Mouse (Mus musculus) mature B cell (primary cell): ENCODE data around the gene Farp1.
"Not testable (repeated sequence)": the region's sequence is repeated elsewhere in the genome, so short reads cannot be mapped to it uniquely, and the experiment has no call there.

Source experiments
- in situ Hi-C: fragments of 300-500 bp; cut with MboI; formaldehyde crosslinking; loops from 2 replicates; pipeline ENCODE4 v1.14.3; 2019

Farp1 gene

DNA sequence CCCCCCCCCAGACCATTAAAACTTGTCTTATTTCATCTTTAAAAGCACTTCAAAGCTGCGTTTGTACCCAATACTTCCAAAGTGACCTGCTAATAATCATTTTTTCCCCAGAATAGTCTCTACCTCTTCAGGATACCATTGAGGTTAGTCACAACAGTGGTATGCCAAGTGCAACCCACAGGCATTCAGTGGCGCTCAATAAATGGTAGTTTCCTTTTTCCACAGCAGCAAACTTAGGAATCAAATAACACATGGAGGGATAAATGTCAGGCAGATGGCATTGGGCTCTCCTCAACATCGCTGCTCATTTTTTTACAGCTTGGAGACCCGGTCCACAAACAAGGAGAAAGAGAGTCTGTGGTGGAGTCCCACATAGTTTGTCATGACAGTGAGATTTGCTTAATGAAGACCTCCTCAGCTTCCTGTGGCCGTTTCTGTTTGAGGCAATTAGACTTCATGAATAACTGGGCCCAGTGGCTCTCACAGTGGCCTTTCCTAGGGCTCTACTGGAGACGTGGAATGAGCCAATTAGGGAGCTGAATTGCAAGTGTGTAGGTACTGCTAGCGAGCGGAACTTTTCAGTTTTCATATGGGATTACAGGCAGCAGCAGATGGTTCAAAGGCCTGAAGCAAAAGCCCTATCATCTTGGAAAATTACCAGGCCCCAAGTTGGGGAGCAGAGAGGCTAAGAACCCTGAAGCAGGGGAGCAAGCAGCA lies 148.6 kb downstream of the Farp1 start:
- in situ Hi-C loops, result no loop called here

DNA sequence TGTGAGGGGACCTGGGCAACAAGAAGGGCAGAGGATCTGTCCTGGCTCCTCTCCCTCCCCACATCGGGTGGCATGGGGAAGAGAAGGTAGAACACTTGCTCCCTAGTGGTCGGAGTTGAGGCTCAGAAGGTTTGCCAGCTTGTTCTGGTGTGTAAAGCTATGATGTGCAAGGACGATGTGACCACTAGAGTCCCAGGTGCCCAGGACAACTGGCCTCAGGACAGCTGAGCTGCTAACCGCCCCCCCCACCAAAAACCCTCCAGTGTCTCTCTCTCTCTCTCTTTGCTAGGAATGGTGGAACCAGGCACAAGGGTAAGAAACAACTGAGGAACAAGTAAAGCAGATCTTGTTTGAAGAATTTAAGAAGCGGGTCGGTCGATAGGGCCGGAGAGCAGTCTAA lies 149.4 kb downstream of the Farp1 start:
- in situ Hi-C loops, result no loop called here

DNA sequence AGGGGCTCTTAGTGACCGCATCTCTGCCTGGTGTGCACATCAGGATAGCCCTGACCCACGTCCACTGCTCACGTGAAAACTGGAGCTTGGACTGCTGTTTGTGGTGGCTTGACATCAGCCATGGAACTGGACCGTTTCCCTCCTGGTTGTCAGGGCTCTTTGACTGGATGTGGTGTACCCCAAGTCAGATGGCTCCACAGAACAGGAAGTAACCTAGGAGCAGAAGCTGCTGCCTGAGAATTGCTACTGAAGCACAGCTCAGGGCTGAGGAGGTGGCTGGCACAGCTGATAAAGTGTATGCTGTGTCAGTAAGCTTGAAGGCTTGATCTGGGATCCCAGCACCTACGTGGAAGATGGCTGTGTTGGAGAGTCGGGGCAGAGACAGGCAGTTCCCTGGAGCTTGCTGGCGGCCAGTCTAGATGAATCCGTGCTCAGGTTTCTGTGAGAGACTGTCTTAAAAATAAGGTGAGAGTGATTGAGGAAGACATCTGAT lies 151.4 kb downstream of the Farp1 start:
- in situ Hi-C loops, result no loop called here

DNA sequence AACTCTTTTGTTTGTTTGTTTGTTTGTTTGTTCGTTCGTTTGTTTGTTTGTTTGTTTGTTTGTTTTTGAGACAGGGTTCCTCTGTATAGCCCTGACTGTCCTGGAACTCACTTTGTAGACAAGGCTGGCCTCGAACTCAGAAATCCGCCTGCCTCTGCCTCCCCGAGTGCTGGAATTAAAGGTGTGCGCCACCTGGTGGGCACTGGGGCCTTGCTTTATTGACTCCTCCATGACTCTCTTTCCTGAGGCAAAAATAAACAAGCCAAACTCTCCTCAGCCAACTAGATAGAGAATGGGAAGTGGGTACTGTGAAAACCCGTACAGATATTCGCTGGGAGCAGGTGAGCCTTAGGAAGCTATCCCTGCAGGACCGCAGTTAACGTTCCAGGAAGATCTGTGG lies 154.8 kb downstream of the Farp1 start:
- in situ Hi-C loops, result not testable (repeated sequence)

DNA sequence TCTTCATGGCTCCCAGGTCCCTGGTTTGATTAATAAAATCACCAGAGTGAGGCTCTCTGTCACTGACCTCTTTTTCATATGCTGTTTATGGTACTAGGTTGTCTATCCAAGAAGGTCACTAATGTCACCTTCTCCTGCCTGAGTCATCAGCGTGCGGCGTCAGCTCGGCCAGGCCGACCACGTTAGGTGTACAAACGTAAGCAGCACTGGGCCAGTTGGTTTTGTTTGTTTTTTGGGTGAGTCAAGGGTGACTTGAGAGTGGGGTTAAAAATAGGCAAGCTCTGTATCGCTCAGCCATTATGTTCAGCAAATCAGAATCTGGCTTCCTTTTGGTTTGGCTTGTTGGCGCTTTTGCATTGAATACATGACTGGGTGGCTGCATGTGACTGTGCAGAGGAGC lies 155.4 kb downstream of the Farp1 start:
- in situ Hi-C loops, result no loop called here

DNA sequence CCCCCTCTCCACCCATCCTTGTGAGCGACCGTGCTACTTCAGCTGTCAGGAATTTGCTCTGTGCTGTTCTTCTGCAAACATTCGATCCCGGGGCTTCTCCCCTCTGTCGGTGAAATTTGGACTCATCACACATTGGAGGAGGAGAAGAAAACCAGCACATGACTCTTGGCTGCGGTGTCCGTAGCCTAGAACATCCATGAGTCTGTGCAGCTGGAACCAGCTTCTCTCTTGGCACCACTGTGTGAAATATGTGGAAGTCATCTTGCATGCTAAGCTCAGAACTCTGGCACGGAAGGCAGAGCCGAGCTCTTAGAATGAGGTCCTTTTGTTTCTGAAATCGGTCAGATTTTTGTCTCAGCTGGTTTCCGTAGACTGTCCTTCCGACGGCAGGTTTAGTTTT lies 156.7 kb downstream of the Farp1 start:
- in situ Hi-C loops, result no loop called here

DNA sequence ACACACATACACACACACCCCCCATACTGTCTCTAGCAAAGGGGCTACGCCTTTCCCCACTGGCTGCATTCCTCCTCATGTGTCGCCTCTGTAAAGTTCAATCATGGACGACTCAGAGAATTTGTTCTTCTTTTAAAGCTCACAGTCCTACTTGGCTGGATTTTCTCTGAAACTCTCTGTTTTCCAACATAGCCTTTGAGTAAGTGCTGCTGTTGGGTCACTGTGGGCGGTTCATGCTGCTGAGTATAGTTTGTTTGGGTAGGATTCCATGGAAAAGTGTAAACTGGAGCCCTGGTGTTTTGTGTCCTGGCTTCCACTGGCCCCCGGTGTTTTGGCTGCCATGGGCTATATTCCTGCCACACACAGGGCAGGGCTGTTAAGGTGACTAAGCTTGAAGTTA lies 157.4 kb downstream of the Farp1 start:
- in situ Hi-C loops, result no loop called here

DNA sequence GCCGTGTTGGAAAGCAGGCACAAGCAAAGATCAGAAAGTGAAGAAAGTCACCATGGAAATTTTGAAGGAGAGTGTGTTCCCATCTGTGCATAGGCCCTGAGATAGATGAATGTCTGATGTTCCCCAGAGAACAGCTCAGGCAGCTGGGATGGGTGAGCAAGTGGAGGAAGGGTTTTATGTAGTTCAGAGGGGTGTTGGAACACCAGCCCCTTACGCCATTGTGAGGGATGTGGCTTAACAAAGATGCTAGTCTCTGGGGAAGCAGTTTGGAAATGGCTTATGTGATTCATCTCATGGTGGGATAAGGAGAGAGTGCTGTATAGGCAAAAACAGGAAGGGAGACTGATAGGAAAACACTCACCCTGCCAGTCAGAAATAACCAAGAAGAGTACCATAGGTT lies 159.0 kb downstream of the Farp1 start:
- in situ Hi-C loops, result no loop called here

DNA sequence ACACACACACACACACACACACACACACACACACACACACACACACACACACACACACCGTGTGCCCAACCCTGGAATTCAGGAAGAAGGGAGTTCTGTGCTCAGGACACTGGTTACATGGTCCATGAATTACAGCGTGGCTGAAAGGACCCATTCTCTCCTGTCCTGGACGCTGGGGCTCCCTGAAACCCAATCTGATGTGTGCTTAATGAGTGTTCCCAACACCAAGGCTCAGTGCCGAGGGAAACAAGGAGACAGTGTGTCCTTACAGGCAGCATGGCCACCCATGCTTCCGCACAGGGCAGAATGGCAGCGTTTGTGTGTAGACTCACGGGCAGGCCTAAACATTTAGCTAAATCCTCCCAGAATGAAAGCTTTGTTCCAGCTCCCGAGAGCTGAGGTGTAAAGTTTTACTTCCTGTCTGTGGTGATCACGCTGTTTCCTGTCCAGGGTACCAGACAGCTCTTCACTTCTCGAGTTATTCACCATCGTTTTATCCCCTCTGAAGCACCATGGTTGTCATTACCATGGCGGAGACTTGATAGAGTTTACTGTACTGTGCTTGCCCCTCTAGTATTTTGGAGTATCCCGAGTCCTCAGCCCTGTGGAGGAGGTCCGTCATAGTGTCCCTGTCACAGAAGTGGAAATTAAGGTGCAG lies 164.0 kb downstream of the Farp1 start:
- in situ Hi-C loops, result no loop called here

DNA sequence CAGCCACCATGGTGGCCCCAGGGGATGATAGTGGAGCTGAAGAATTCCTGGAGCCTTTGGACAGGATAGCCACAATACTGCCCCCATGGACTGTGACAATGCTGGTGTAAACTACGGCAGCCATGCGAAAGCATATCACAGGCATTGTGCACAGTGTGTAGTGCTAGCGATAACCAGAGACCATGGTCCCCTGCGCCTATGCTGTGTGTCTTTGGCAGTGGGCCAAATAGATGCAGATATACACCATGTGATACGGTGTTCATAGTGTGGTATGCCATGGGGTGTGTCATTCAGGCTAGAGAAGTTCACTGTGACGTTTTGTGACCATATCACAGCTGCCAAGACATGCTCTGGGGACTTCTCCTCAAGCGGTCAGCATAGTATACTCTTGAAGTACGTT lies 164.8 kb downstream of the Farp1 start:
- in situ Hi-C loops, result no loop called here

DNA sequence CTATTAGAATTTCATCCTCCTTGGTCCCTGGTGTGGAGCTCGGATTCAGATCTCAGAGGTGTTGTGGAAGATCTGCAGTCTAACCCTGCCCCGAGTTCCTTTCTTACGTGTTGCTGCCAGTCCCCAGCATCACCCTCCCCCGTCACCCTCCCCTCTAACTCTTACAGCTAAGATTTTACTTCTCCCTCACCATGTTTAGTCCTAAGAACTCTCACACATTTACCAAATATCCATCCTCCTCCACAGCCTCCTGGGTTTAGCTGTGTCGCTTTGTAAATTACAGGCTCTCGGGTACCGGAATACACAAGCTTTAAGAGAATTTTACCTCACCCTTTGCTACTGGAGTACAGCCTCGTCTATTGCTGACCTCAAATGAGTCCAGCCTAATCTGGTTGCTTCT lies 165.4 kb downstream of the Farp1 start:
- in situ Hi-C loops, result no loop called here

DNA sequence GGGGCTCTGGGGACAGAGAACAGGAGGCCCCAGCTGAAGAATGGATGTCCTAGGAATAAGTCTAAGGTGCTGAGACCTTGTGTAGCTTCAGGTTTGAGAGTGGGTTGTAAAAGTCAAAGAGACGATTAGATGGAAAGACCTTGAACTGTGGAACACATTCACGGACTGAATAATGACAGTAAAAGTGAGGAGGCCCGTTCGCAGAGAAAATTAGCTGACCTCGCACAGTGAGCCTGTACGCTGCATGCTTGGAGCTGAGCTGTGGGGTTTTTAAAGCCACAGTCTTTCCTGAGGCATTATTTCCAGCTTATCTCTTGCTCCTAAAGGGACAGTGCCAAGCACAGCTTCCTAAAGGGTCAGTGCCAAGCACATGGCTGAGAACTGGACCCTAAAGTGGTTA lies 166.2 kb downstream of the Farp1 start:
- in situ Hi-C loops, result no loop called here

DNA sequence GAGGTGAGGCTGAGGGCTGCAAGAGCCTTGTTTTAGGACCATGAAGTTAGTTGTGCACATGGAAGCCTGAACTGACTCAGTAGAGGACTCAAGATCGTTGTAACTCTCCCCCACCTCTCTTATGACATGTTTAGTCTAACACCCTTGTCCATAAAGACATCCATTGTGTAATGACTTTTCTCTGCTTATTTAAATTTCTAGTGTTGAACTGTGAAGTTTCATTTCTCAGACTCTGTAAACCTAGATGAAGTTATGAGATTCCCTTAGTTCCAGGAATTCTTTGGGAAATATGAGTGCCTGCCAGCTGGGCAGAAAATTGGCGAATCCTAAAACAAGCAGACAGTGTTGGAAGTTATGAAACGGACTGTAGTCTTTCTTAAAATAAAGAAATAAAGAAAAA lies 170.5 kb downstream of the Farp1 start:
- in situ Hi-C loops, result no loop called here

DNA sequence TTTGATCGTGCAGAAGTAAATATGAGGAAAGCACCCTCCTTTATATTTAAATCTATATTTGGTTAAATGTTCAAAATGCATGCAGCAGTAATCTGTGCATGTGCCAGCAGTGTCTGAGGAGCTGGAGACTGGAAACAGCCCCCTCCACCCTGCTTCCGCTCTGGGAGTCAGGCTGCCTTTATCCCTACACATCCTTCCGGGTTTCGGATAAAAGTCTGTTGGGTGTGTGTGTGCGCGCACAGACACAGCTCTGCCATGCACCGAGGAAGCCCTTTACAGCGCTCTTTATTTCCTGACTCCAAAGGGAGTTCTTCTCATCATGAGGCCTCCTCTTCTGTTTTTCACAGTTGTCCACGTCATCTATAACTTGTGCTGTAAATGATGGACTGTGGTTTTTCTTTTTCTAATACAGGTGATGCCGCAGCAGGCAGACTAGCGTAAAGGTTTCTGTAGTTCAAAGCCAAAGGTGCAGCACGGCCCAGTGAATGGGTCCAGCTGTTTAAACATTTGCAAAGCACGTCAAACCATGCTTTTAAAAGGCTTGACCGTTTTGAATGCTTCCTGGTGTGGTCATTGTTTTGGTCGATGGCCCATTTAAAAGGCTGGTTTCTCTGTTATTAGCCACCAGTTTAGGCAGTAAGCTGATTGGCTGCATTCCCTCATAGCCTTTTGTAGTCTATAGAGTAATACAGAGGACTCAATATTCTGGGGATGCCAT lies 172.6 kb downstream of the Farp1 start:
- in situ Hi-C loops, result no loop called here

DNA sequence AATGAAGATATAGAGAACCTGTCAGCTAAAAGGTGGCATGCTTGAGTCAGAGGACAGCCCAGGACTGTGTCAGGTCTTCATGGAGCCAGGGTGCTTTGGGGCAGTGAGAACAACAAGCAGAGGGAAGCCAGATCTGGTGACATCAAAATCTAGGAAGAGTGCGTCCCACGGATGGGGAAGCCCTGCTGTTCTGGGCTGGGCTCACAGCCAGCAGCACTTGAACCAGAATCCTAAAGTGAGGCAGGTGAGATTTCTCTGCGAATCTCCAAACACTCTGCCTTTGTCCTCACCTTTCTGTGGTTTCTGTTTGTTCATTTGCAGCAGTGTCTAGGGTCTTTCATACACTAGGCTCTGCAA lies 173.1 kb downstream of the Farp1 start:
- in situ Hi-C loops, result no loop called here

DNA sequence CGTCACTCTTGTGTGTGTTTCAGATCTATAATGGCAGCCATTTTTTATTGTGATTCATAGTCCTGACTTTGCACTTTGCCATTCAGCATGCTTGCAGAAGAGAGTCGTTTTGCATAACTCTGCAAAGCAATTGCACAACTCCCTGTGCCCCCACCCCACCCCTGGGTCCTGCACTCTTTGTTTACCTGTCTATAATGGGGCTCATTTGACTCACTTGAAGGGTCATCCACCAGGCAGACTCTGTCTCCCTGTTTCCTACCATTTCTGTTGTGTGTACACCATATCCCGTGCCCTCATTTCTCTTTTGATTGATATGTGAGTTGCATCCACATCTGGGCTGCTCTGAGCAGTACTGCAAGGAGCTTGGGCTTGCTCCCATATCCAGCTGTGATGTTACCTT lies 175.3 kb downstream of the Farp1 start:
- in situ Hi-C loops, result no loop called here

DNA sequence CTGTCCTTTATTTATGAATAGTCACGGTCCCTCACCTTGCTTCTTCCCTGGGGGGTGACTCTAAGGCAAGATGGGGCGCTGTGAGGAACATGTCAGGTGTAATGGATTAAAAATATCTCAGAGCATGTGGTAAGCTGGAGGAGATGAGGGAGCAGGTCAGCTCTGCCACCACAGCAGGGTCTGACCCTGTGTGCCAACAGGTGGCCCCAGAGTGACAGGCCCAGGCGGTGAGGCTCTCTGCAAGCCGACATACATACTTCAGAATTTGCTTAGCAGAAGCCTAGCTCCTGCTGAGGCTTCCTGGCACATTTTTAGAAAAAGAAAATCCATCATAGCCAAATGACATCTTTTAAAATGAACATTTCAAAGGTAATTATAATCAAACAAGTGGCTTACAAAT lies 178.7 kb downstream of the Farp1 start:
- in situ Hi-C loops, result no loop called here

DNA sequence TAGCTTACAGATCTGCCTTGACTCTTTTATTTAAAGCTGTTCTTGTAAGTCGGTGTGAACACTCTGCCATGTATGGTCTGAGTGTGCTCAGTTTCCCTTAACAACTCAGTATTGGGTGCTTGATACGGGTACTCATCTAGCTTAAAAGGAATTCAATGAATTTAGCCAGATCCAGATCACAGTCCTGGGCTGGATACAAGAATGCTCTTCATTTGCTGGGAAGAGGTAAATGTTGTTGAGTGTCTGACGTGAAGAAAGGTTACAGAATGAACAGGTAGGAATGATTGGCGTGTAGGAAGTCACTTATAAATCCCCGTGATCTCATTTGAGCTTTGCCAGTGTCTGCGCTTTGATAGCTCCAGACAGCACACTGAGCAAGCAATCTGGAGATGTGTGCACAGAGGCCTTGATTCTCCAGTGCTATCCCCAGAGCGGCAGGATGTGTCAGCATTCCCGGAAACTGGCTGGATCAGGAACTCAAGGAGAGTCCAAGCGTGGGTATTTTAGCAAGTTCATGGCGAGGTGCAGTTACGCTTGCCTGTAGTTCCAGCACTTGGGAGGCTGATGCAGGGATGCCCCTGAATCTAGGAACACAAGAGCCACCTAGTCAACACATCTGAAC lies 179.7 kb downstream of the Farp1 start:
- in situ Hi-C loops, result no loop called here

DNA sequence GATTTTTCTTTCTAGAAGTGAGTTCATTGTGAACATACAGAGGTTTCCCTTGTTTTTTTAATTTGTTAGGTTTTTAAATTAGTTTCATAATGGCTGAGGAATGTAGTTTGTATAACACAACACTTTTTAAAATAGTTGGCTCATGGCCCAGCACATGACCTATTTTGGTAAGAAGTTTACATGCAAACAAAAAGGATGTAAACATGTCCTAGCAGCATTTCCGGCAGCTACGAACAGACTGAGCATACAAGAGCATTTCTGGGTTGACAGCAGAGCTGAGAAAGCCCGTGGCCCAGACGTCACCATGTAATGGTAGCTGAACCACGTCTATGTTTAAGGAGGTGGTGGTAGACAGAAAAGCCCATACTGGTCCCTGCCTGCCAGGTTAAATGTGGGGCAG lies 180.8 kb downstream of the Farp1 start:
- in situ Hi-C loops, result no loop called here

DNA sequence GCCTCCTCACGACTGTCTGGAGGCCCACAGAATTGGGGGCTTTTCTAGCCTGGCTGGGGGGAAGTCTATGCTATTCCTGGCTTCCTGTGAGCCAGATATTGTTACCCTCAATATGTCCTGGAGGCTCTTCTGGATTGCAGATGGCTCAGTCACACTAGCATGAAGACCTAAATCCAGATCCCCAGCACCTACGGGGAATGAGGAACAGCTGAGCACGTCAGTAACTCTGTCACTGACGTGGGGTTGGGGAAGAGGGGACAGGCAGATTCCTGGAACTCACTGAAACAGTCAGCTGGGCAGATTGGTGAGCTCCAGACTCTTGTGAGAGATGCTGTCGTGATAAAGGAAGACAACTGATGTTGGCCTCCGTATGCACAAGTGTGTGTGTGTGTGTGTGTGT lies 181.7 kb downstream of the Farp1 start:
- in situ Hi-C loops, result no loop called here

DNA sequence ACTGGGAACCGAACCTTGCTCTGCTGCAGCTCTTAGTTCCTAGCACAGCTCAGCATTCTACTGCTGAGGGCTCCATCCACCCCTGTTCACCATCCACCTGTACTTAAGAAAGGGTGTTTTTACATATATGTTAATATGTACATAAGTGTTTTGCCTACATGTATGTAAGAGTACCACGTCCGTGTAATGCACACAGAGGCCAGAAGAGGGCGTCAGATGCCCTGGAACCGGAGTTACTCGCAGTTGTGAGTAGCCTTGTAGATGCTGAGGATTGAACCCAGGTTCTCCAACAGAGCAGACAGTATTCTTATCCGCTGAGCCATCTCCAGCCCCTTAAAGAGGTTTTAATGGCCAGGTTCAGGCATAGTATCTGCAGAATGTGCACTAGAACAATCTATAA lies 183.6 kb downstream of the Farp1 start:
- in situ Hi-C loops, result no loop called here

DNA sequence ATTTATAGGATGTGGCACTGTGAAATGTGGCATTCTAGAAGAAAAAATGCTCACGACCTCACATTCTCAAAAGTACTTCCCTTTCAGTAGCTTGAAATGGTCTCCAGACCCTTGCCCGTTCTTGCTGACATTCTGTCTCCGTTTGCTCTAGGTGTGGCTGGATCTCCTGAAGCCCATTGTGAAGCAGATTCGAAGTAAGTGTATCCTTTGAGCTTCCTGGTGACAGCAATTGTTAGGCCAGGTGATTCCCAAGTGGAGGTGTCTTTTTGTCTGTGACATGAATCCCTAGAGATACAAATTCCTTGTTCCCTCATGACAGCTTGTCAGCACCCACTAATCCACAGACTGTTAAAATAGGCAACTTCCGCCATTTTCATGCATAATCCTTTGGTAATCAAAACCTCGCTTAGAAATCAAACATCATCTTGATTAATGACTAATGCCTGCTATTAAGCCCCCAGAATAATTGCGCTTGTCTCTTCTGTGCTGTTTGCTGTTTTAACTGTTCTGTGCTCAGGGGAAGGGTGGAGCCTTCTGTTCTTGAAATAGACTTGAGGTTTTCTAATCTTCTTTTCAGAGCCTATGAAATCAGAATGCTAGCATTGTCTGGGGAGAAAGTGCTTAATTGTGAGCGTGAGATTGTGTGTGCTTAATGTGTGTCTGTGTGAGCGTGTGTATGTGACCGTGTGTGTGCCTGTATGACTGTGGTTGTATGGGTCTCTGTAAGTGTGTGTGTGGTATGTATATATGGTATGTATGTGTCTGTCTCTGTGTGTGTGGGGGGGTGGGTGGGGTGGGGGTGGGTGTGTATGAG lies 184.4 kb downstream of the Farp1 start:
- in situ Hi-C loops, result no loop called here
